Mouse (Mus musculus) erythroblast, embryonic 14.5 days (primary cell): ENCODE measurements around the gene Wnt3.

Source experiments
- GATA1 ChIP-seq: IDR thresholded peaks from 2 replicates; pipeline ENCODE4 v1.6.1; 2012; ENCODE audit warnings: low read length, inconsistent platforms, mixed read lengths
- TAL1 ChIP-seq: IDR thresholded peaks from 3 replicates; pipeline ENCODE4 v1.6.1; 2012; ENCODE audit warnings: low read length, inconsistent platforms, mixed read lengths

DNA sequence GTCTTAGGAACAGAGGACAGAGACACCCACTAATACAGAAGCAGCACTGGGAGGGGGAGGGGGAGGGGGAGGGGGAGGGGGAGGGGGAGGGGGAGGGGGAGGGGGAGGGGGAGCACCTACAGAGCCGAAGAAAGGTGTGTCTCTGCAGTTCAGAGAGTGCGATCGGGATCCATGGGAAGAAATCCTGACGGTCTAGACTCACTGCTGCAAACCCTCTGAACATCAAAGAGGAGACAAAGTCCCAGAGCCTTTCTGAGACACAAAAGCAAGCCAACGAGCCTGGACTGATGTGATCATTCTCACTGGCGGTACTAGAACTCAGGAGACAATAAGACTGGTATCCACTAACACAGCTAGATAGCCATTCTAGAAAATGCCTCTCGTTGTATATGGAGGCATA is 91.4 kb downstream of the Wnt3 start:
- no peak for TF ChIP-seq GATA1
- TF ChIP-seq TAL1: no peak
